Mouse (Mus musculus): ENCODE results near the gene Zfhx3. TPM values are rescaled to one million over a fixed set of nuclear protein-coding genes. Genes with fewer than 3 reads are reported as not detected.

Zfhx3 gene
- polyA plus RNA-seq, 1 experiment from 2014 or later, result 9.2 TPM

DNA sequence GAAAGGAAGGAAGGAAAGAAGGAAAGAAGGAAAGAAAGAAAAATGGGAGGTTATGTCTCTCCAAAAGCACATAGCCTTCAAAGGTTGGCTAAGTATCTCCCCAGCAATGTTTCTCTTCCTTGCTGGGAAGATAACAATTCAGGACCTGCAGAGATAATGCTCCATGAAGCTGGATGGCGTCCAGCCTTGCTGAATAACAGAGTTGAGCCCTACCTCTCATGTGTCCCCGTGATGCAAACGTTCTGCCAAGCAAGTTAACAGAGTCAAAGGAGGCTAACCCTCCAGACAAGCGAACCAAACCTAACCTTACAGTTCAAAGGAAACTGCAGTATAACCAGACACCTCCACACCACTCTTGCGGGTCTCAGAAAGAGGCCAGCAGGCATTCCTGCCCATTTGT, 681.2 kb downstream of the Zfhx3 start:
- 40% methylated on average over 5 of the region's 5 CpGs for WGBS
- Histone ChIP-seq H3K36me3 (no peaks in the 10 kb centered on the region), H3K9me3 (replicated peaks) (no peaks in the 10 kb centered on the region), H3K27ac (no peak overlapping the region), H3K4me3 (replicated peaks) (no peak overlapping the region), H3K9ac (no peak overlapping the region), H3K4me1 (no peaks in the 10 kb centered on the region), H3K27me3 (no peaks in the 10 kb centered on the region), H3K4me2 (no peak overlapping the region)
- ATAC-seq (replicated peaks; ENCODE audit: low FRiP score), result no peak

GRCm38 (mm10) chr8:108625571-108626120, 683.2 kb downstream of the Zfhx3 start:
- H3K27ac ChIP-seq, result no peak overlapping the region
- H3K4me3 ChIP-seq (replicated peaks), result no peak overlapping the region
- no peaks in the 10 kb centered on the region for H3K36me3 ChIP-seq
- H3K9me3 ChIP-seq (replicated peaks), result no peaks in the 10 kb centered on the region
- no peak for ATAC-seq (replicated peaks; ENCODE audit: low FRiP score)
- 0 out of 2 replicates have a peak, but pooled peaks cover 3% of the 10 kb centered on the region for H3K4me1 ChIP-seq
- 74% methylated on average over 9 of the region's 9 CpGs for WGBS
- H3K9ac ChIP-seq, result no peak overlapping the region
- no peaks in the 10 kb centered on the region for H3K27me3 ChIP-seq
- no peak overlapping the region for H3K4me2 ChIP-seq

DNA sequence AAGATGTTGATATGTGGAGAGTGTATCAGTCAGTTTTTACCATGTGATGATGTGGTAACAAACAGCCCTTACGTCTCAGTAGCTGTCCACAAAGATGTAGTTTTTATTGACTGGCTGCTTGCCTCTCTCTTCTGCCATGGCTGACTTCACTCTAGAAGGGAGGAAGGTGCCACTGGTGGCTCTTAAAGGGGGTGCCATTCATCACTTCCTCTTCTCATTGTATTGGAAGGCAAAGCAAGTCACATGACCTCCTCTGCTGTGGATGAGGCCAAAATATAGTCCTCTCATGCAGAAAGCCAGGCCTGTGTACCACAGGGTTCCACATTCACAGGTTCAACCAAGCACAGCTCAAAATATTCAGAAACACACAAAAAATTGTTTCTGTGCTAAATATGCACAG, 688.6 kb downstream of the Zfhx3 start:
- Histone ChIP-seq H3K4me2 (no peak overlapping the region), H3K9me3 (replicated peaks) (no peaks in the 10 kb centered on the region), H3K27ac (no peak overlapping the region), H3K27me3 (no peaks in the 10 kb centered on the region), H3K4me1 (0 out of 2 replicates have a peak, but pooled peaks cover 3% of the 10 kb centered on the region), H3K4me3 (replicated peaks) (no peak overlapping the region), H3K36me3 (no peaks in the 10 kb centered on the region), H3K9ac (no peak overlapping the region)
- WGBS, result 93% methylated on average over 1 of the region's 1 CpGs
- ATAC-seq (replicated peaks; ENCODE audit: low FRiP score), result no peak

- Histone ChIP-seq H3K4me2 (no peak overlapping the region), H3K27ac (no peak overlapping the region), H3K36me3 (no peaks in the 10 kb centered on the region), H3K9me3 (replicated peaks) (no peaks in the 10 kb centered on the region), H3K4me1 (0 out of 2 replicates have a peak, but pooled peaks cover 3% of the 10 kb centered on the region), H3K9ac (no peak overlapping the region), H3K4me3 (replicated peaks) (no peak overlapping the region), H3K27me3 (no peaks in the 10 kb centered on the region)
- 38% methylated on average over 3 of the region's 3 CpGs for WGBS
- ATAC-seq (replicated peaks; ENCODE audit: low FRiP score), result no peak
Observed at GRCm38 (mm10) chr8:108634282-108634681, 691.8 kb downstream of the Zfhx3 start.

DNA sequence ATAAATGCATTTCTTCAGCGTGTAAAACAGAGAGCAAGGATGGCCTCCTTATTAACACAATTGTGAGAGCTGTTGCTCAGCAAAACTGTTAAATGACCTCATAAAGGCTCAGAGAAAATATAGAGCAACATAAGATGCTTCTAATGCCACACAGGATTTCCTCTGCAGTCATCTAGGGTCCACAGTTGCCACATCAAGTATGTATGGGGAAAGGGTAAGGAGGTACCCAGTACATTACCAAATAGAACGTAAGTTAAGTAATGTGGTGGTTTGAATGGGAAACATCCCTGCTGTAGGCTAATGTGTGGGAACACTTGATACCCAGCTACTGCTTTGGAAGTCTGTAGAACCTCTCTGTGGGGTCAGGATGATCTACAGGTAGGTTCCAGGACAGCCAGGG, 695.4 kb downstream of the Zfhx3 start:
- WGBS, result 91% methylated on average over 2 of the region's 2 CpGs
- H3K27ac ChIP-seq, result no peak overlapping the region
- no peak overlapping the region for H3K4me3 ChIP-seq (replicated peaks)
- H3K9ac ChIP-seq, result no peak overlapping the region
- H3K4me1 ChIP-seq, result no peaks in the 10 kb centered on the region
- no peak for ATAC-seq (replicated peaks; ENCODE audit: low FRiP score)
- no peaks in the 10 kb centered on the region for H3K27me3 ChIP-seq
- H3K9me3 ChIP-seq (replicated peaks), result no peaks in the 10 kb centered on the region
- H3K36me3 ChIP-seq, result no peaks in the 10 kb centered on the region
- no peak overlapping the region for H3K4me2 ChIP-seq

DNA sequence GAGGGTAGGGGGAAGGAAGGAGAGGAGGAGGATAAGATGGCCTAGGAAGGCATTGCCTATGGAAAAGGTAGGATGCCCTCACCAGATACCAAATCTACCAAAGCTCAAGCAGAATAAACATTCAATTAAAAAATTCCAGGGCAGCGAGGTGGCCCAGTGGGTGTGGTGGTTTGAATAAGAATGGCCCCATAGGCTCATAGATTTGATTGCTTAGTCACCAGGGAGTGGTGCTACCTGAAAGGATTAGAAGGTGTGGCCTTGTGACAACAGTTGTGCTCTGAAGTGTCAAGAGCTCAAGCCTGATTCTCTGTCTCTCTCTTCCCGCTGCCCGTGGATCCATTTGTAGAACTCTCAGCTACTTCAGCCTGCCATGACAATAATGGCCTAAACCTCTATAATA, 703.2 kb downstream of the Zfhx3 start:
- no peak for ATAC-seq (replicated peaks; ENCODE audit: low FRiP score)
- Histone ChIP-seq H3K4me1 (peaks cover 12% of the 10 kb centered on the region), H3K9ac (no peak overlapping the region), H3K27ac (no peak overlapping the region), H3K27me3 (no peaks in the 10 kb centered on the region), H3K4me3 (replicated peaks) (no peak overlapping the region), H3K9me3 (replicated peaks) (no peaks in the 10 kb centered on the region), H3K36me3 (no peaks in the 10 kb centered on the region), H3K4me2 (no peak overlapping the region)
- 81% methylated on average over 3 of the region's 3 CpGs for WGBS

DNA sequence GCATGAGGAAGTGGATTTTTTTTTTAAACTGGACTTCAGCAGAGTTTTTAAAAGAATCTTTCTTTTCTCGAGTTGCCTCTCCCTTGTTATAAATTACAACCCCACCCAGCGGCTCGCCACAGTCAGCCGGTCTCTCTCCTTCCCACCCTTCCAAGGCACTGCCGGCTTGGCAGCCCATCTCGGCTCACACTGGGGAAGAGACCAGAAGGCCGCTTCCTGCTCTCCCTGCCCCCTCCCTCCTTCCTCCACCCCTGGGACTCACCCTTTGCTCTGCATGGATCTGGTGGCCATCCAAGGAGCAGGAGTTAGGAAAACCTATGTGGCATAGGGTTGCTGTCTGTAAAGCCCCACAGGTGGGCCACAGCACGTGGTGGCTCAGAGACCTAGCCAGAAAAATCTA, 705.1 kb downstream of the Zfhx3 start:
- no peaks in the 10 kb centered on the region for H3K36me3 ChIP-seq
- H3K4me1 ChIP-seq, result peaks cover 12% of the 10 kb centered on the region
- H3K27ac ChIP-seq, result 0 out of 2 replicates have a peak overlapping the region, but pooled peaks have one; percentile 32
- WGBS, result 15% methylated on average over 8 of the region's 8 CpGs
- H3K4me2 ChIP-seq, result 0 out of 2 replicates have a peak overlapping the region, but pooled peaks have one; percentile 12
- no peak overlapping the region for H3K4me3 ChIP-seq (replicated peaks)
- H3K9me3 ChIP-seq (replicated peaks), result no peaks in the 10 kb centered on the region
- peak; percentile 52; the same call in 1 of the 2 replicates for ATAC-seq (replicated peaks; ENCODE audit: low FRiP score)
- no peak overlapping the region for H3K9ac ChIP-seq
- H3K27me3 ChIP-seq, result no peaks in the 10 kb centered on the region

- WGBS, result 85% methylated on average over 6 of the region's 6 CpGs
- no peaks in the 10 kb centered on the region for H3K36me3 ChIP-seq
- H3K27ac ChIP-seq, result no peak overlapping the region
- H3K27me3 ChIP-seq, result no peaks in the 10 kb centered on the region
- no peak overlapping the region for H3K4me2 ChIP-seq
- no peak overlapping the region for H3K4me3 ChIP-seq (replicated peaks)
- H3K9ac ChIP-seq, result no peak overlapping the region
- no peak for ATAC-seq (replicated peaks; ENCODE audit: low FRiP score)
- H3K9me3 ChIP-seq (replicated peaks), result no peaks in the 10 kb centered on the region
- H3K4me1 ChIP-seq, result peaks cover 12% of the 10 kb centered on the region
Observed at GRCm38 (mm10) chr8:108648993-108649392, 706.5 kb downstream of the Zfhx3 start.

DNA sequence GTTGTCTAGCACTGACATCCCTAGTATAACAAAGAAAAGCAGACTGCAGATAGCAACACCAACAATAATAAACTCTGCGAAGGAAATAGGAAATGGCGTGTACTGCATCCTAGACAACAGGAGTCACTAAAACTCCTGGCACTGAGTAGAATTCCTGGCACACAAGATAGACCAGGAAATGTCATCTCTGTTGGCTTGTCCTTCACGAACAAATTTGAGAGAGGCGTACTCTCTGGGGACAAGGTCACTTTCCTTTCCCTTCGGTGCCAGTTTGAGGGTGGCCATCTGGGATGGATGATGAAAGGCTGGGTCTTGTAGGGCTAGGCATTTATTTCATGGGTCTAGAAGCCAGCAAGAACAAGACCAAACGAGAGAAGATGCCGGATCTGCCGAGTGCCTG, 708.4 kb downstream of the Zfhx3 start:
- Histone ChIP-seq H3K27ac (no peak overlapping the region), H3K27me3 (no peaks in the 10 kb centered on the region), H3K4me3 (replicated peaks) (no peak overlapping the region), H3K9me3 (replicated peaks) (no peaks in the 10 kb centered on the region), H3K36me3 (no peaks in the 10 kb centered on the region), H3K4me1 (peaks cover 12% of the 10 kb centered on the region), H3K9ac (no peak overlapping the region), H3K4me2 (no peak overlapping the region)
- 84% methylated on average over 8 of the region's 8 CpGs for WGBS
- ATAC-seq (replicated peaks; ENCODE audit: low FRiP score), result no peak

GRCm38 (mm10) chr8:108661486-108662093, 719.1 kb downstream of the Zfhx3 start:
- Histone ChIP-seq H3K4me3 (replicated peaks) (no peak overlapping the region), H3K27ac (no peak overlapping the region), H3K27me3 (no peaks in the 10 kb centered on the region), H3K36me3 (no peaks in the 10 kb centered on the region), H3K9ac (no peak overlapping the region), H3K9me3 (replicated peaks) (no peaks in the 10 kb centered on the region), H3K4me2 (no peak overlapping the region), H3K4me1 (peaks cover 7% of the 10 kb centered on the region)
- 32% methylated on average over 5 of the region's 5 CpGs for WGBS
- ATAC-seq (replicated peaks; ENCODE audit: low FRiP score), result no peak

DNA sequence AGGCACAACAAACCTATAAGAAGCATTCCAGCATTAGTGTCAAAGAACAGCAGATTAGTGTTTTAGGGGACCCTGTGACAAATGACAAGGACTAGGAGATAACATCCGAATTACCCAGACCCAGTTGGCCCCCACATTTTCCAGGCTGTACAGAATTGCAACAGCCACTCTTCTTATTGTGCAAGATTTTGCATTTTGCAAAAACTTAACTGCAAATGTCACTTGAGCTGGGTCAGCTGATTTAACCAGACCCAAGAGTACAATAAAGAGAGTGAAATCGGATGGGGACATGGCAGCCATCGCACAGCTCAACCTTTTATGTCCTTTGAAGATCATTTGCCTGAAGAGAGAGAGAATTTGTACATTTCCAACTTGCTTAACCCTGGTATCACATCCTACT, 720.3 kb downstream of the Zfhx3 start:
- Histone ChIP-seq H3K9ac (no peak overlapping the region), H3K9me3 (replicated peaks) (no peaks in the 10 kb centered on the region), H3K4me3 (replicated peaks) (no peak overlapping the region), H3K27me3 (no peaks in the 10 kb centered on the region), H3K4me1 (peaks cover 7% of the 10 kb centered on the region), H3K4me2 (no peak overlapping the region), H3K36me3 (no peaks in the 10 kb centered on the region), H3K27ac (no peak overlapping the region)
- 71% methylated on average over 3 of the region's 3 CpGs for WGBS
- no peak for ATAC-seq (replicated peaks; ENCODE audit: low FRiP score)

GRCm38 (mm10) chr8:108671939-108672515, 729.6 kb downstream of the Zfhx3 start:
- Histone ChIP-seq H3K9me3 (replicated peaks) (no peaks in the 10 kb centered on the region), H3K4me3 (replicated peaks) (no peak overlapping the region), H3K27me3 (peaks cover 4% of the 10 kb centered on the region; the same call in 1 of the 2 replicates), H3K9ac (no peak overlapping the region), H3K27ac (no peak overlapping the region), H3K4me2 (no peak overlapping the region), H3K4me1 (peaks cover 12% of the 10 kb centered on the region), H3K36me3 (no peaks in the 10 kb centered on the region)
- WGBS, result 47% methylated on average over 11 of the region's 11 CpGs
- ATAC-seq (replicated peaks; ENCODE audit: low FRiP score), result no peak
